Mouse (Mus musculus) stomach, postnatal 0 days (tissue): ENCODE measurements around the gene C330007P06Rik. TPM values are rescaled to one million over a fixed set of nuclear protein-coding genes. Genes with fewer than 3 reads are reported as not detected.

Source experiments
- ATAC-seq: fragments of 200-750 bp; cut with Nextera tagmentation; 2 replicates; pipeline ENCODE4 v1.8.0; 2017; ENCODE audit not compliant: low FRiP score, low TSS enrichment
- DNase-seq: peaks from one replicate; pipeline ENCODE4 v3.0.0-alpha.2; 2016; ENCODE audit warnings: low spot score
- H3K27ac ChIP-seq: fragments of 300-500 bp; sonication (generic); replicated peaks from 2 replicates; pipeline ENCODE4 v1.5.1; 2014; ENCODE audit warnings: mild to moderate bottlenecking, control low read depth
- H3K27me3 ChIP-seq: fragments of 300-500 bp; sonication (generic); 2 replicates; pipeline ENCODE4 v1.6.1; 2014; ENCODE audit warnings: low read length; ENCODE audit not compliant: control insufficient read depth, insufficient read depth
- H3K36me3 ChIP-seq: fragments of 300-500 bp; sonication (generic); 2 replicates; pipeline ENCODE4 v1.6.1; 2014; ENCODE audit warnings: low read length, mixed read lengths; ENCODE audit not compliant: control insufficient read depth, insufficient read depth
- H3K4me1 ChIP-seq: fragments of 300-500 bp; sonication (generic); replicated peaks from 2 replicates; pipeline ENCODE4 v1.6.1; 2014; ENCODE audit warnings: antibody characterized with exemption; ENCODE audit not compliant: control insufficient read depth, insufficient read depth
- H3K4me2 ChIP-seq: fragments of 300-500 bp; sonication (generic); replicated peaks from 2 replicates; pipeline ENCODE4 v1.6.1; 2014; ENCODE audit warnings: low read depth, mild to moderate bottlenecking, control low read depth, moderate library complexity
- H3K4me3 ChIP-seq: fragments of 300-500 bp; sonication (generic); 2 replicates; pipeline ENCODE4 v1.5.1; 2014; ENCODE audit warnings: low read depth, low read length, control low read depth
- H3K9ac ChIP-seq: fragments of 300-500 bp; sonication (generic); 2 replicates; pipeline ENCODE4 v1.6.1; 2014; ENCODE audit warnings: mild to moderate bottlenecking, low read length, control low read depth, mixed read lengths
- H3K9me3 ChIP-seq: fragments of 300-500 bp; sonication (generic); 2 replicates; pipeline ENCODE4 v1.6.1; 2016; ENCODE audit warnings: low read length; ENCODE audit not compliant: control insufficient read depth
- CTCF ChIP-seq: IDR thresholded peaks from 2 replicates; pipeline ENCODE4 v1.5.1; 2016; ENCODE audit warnings: antibody characterized with exemption, low read depth, mild to moderate bottlenecking, moderate library complexity
- EP300 ChIP-seq: optimal IDR thresholded peaks from 2 replicates; pipeline ENCODE3; 2016; ENCODE audit warnings: antibody characterized with exemption
- WGBS: fragments of 180-500 bp; shearing (Covaris S2); extraction: QIAGEN DNeasy Blood & Tissue Kit; methylation state at CpG from one replicate; pipeline ENCODE4 v1.1.7; 2014; 5-methylcytosine and 5-hydroxymethylcytosine counted together
- polyA plus RNA-seq: library from polyadenylated mRNA; unstranded; fragments of >200 nt; fragmentation: Nextera tagmentation; extraction: Ambion mirVana; gene quantifications from 2 replicates; pipeline ENCODE4 v1.2.1, GENCODE M21; 2015

The C330007P06Rik gene
- polyA plus RNA-seq, 1 experiment from 2014 or later, result 14.6 TPM

GRCm38 (mm10) chrX:36843346-36843990 is 30.4 kb downstream of the C330007P06Rik start:
- Histone ChIP-seq H3K9me3 (no peaks in the 10 kb centered on the region), H3K36me3 (no peaks in the 10 kb centered on the region), H3K4me3 (no peak overlapping the region), H3K27ac (no peak overlapping the region), H3K4me1 (no peaks in the 10 kb centered on the region), H3K27me3 (no peaks in the 10 kb centered on the region), H3K9ac (no peak overlapping the region), H3K4me2 (no peak overlapping the region)
- ATAC-seq (no peak), DNase-seq (no peak)
- no peak for TF ChIP-seq CTCF
- no peak for TF ChIP-seq EP300
- 68% methylated on average over 4 of the region's 4 CpGs for WGBS

GRCm38 (mm10) chrX:36841698-36842097 is 32.2 kb downstream of the C330007P06Rik start:
- TF ChIP-seq CTCF, result no peak
- TF ChIP-seq EP300, result no peak
- H3K36me3 ChIP-seq, result no peaks in the 10 kb centered on the region
- 80% methylated on average over 6 of the region's 6 CpGs for WGBS

GRCm38 (mm10) chrX:36839391-36839790 is 34.5 kb downstream of the C330007P06Rik start:
- Histone ChIP-seq H3K9ac (no peak overlapping the region), H3K4me2 (no peak overlapping the region), H3K36me3 (no peaks in the 10 kb centered on the region), H3K4me3 (no peak overlapping the region), H3K27me3 (no peaks in the 10 kb centered on the region), H3K9me3 (no peaks in the 10 kb centered on the region), H3K27ac (no peak overlapping the region), H3K4me1 (no peaks in the 10 kb centered on the region)
- WGBS, result 67% methylated on average over 7 of the region's 7 CpGs
- no peak for DNase-seq
- ATAC-seq, result no peak
- TF ChIP-seq EP300 (no peak), CTCF (no peak)

More at GRCm38 (mm10) chrX:36841698-36842097, 32.2 kb downstream of the C330007P06Rik start:
- no peak overlapping the region for H3K27ac ChIP-seq
- H3K4me1 ChIP-seq, result no peaks in the 10 kb centered on the region
- H3K4me2 ChIP-seq, result no peak overlapping the region
- no peak overlapping the region for H3K9ac ChIP-seq
- H3K4me3 ChIP-seq, result no peak overlapping the region
- DNase-seq, result no peak
- no peak for ATAC-seq
- H3K27me3 ChIP-seq, result no peaks in the 10 kb centered on the region
- H3K9me3 ChIP-seq, result no peaks in the 10 kb centered on the region

- Histone ChIP-seq H3K4me3 (no peak overlapping the region), H3K27ac (no peak overlapping the region), H3K36me3 (no peaks in the 10 kb centered on the region), H3K27me3 (no peaks in the 10 kb centered on the region), H3K9ac (no peak overlapping the region), H3K4me2 (no peak overlapping the region), H3K9me3 (no peaks in the 10 kb centered on the region), H3K4me1 (no peaks in the 10 kb centered on the region)
- no peak for TF ChIP-seq EP300
- TF ChIP-seq CTCF, result no peak
- DNase-seq (no peak), ATAC-seq (no peak)
- 43% methylated on average over 6 of the region's 6 CpGs for WGBS
Observed at GRCm38 (mm10) chrX:36837069-36837676, 36.7 kb downstream of the C330007P06Rik start.

DNA sequence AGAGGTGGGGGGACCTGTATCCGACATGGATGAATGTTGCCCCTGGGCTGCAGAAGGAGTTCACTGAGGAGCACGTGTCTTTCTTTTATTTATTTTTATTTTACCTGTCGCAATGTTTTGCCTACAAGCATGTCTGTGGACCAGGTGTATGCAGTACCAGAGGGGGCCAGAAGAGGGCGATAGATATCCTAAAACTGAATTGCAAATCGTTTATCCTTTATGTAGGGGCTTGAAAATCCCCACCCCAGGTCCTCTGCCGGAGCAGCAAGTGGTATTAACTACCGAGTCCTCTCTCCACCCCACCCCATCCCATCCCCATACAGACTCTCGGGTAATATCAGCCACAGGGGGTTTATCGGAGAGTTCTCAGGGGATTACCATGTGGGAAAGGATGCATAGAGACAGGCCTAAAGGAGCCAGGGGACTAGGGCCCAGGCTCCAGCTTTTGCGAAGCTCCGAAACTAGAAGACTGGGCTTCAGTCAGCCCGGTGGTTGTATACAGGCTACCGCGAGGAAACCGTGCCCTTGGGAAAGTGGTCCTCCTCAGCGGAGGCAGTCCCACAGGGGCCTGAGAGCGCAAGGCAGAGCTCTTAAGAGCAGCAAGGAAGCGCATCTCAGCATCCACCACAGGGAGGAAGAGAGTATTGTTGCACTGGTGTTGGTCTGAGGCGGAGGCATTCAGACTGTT is 40.4 kb downstream of the C330007P06Rik start:
- H3K4me2 ChIP-seq, result peak overlapping the region; percentile 19; the same call in 1 of the 2 replicates
- no peak overlapping the region for H3K4me3 ChIP-seq
- ATAC-seq (0 out of 2 replicates have a peak, but pooled peaks have one; percentile 19), DNase-seq (peak; percentile 74)
- no peak overlapping the region for H3K27ac ChIP-seq
- no peaks in the 10 kb centered on the region for H3K27me3 ChIP-seq
- no peak overlapping the region for H3K9ac ChIP-seq
- no peaks in the 10 kb centered on the region for H3K36me3 ChIP-seq
- H3K9me3 ChIP-seq, result no peaks in the 10 kb centered on the region
- peak; percentile 78 for TF ChIP-seq CTCF
- TF ChIP-seq EP300, result no peak
- no peaks in the 10 kb centered on the region for H3K4me1 ChIP-seq
- WGBS, result 26% methylated on average over 19 of the region's 19 CpGs
